Mouse (Mus musculus): ENCODE results near the gene Slc43a1. TPM values are rescaled to one million over a fixed set of nuclear protein-coding genes. Genes with fewer than 3 reads are reported as not detected.
A peak's percentile ranks its signal among the peaks of the same experiment; 100 is the strongest.

The Slc43a1 gene
- polyA plus RNA-seq, 2 experiments, result 18.5 to 25.8 TPM

- DNase-seq (ENCODE audit: low spot score), result no peak
- no peak for TF ChIP-seq POLR2A (IDR thresholded peaks at IDR 0.05; ENCODE audit: borderline replicate concordance, extremely low read depth, insufficient read depth, insufficient read length)
- Histone ChIP-seq H3K4me2 (replicated peaks; ENCODE audit: low read depth, low read length, severe bottlenecking) (no peak overlapping the region), H3K9ac (ENCODE audit: low read depth, low read length, severe bottlenecking) (no peak overlapping the region), H3K4me3 (replicated peaks; ENCODE audit: low read length) (no peak overlapping the region), H3K4me1 (ENCODE audit: control insufficient read depth, insufficient read depth, low read length) (peaks cover 14% of the 10 kb centered on the region; the same call in 1 of the 2 replicates), H3K9me3 (ENCODE audit: control insufficient read depth, low read length) (no peaks in the 10 kb centered on the region), H3K27me3 (ENCODE audit: control insufficient read depth, insufficient read depth, low read length) (peaks cover 54% of the 10 kb centered on the region), H3K36me3 (ENCODE audit: control insufficient read depth, insufficient read depth, low read length) (no peaks in the 10 kb centered on the region), H3K27ac (replicated peaks; ENCODE audit: low read depth, low read length) (no peak overlapping the region)
- ATAC-seq (ENCODE audit: low FRiP score, low read depth), result no peak
- 44% methylated on average over 6 of the region's 6 CpGs for WGBS
Measured at GRCm38 (mm10) chr2:84875842-84876241, 37.2 kb downstream of the Slc43a1 start.

- no peak for ATAC-seq (ENCODE audit: low FRiP score, low read depth)
- 82% methylated on average over 7 of the region's 8 CpGs for WGBS
- H3K27me3 ChIP-seq (ENCODE audit: control insufficient read depth, insufficient read depth, low read length), result peaks cover 54% of the 10 kb centered on the region
- no peaks in the 10 kb centered on the region for H3K4me1 ChIP-seq (ENCODE audit: control insufficient read depth, insufficient read depth, low read length)
- H3K4me2 ChIP-seq (replicated peaks; ENCODE audit: low read depth, low read length, severe bottlenecking), result no peak overlapping the region
- H3K4me3 ChIP-seq (replicated peaks; ENCODE audit: low read length), result no peak overlapping the region
- no peaks in the 10 kb centered on the region for H3K9me3 ChIP-seq (ENCODE audit: control insufficient read depth, low read length)
- no peaks in the 10 kb centered on the region for H3K36me3 ChIP-seq (ENCODE audit: control insufficient read depth, insufficient read depth, low read length)
- TF ChIP-seq POLR2A (IDR thresholded peaks at IDR 0.05; ENCODE audit: borderline replicate concordance, extremely low read depth, insufficient read depth, insufficient read length), result no peak
- H3K27ac ChIP-seq (replicated peaks; ENCODE audit: low read depth, low read length), result no peak overlapping the region
- no peak for DNase-seq (ENCODE audit: low spot score)
- H3K9ac ChIP-seq (ENCODE audit: low read depth, low read length, severe bottlenecking), result no peak overlapping the region
Measured at GRCm38 (mm10) chr2:84880590-84880989, 41.9 kb downstream of the Slc43a1 start.

DNA sequence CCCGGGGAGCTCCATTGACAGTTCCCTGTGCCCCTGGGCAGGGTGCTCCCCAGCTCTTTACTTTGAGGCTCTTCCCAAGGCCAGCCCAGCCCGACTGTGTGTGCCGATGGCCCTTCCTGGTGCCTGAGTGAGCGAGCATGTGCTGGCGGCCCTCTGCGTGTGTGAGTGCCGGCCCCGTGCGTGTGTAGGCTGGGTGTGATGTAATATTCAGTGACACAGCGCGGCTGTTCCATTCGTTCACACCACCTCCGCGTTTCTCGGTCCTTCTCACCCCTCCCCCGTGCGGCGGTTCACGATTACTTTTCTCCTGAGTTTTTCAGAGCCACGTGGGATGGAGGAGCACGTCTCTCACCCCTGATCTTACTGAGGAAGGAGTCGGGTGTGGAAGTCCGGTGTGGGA lies 44.0 kb downstream of the Slc43a1 start:
- H3K4me1 ChIP-seq (ENCODE audit: control insufficient read depth, insufficient read depth, low read length), result no peaks in the 10 kb centered on the region; the same call in 1 of the 2 replicates
- 7% methylated on average over 23 of the region's 23 CpGs for WGBS
- peaks cover 75% of the 10 kb centered on the region for H3K27me3 ChIP-seq (ENCODE audit: control insufficient read depth, insufficient read depth, low read length)
- ATAC-seq (ENCODE audit: low FRiP score, low read depth), result no peak
- H3K36me3 ChIP-seq (ENCODE audit: control insufficient read depth, insufficient read depth, low read length), result no peaks in the 10 kb centered on the region
- DNase-seq (ENCODE audit: low spot score), result no peak
- H3K9ac ChIP-seq (ENCODE audit: low read depth, low read length, severe bottlenecking), result no peak overlapping the region
- H3K9me3 ChIP-seq (ENCODE audit: control insufficient read depth, low read length), result no peaks in the 10 kb centered on the region
- H3K27ac ChIP-seq (replicated peaks; ENCODE audit: low read depth, low read length), result no peak overlapping the region
- H3K4me2 ChIP-seq (replicated peaks; ENCODE audit: low read depth, low read length, severe bottlenecking), result peak overlapping the region; percentile 25; the same call in 1 of the 2 replicates
- no peak for TF ChIP-seq POLR2A (IDR thresholded peaks at IDR 0.05; ENCODE audit: borderline replicate concordance, extremely low read depth, insufficient read depth, insufficient read length)
- H3K4me3 ChIP-seq (replicated peaks; ENCODE audit: low read length), result peak overlapping the region; percentile 13; the same call in 1 of the 2 replicates

GRCm38 (mm10) chr2:84883084-84883483 lies 44.4 kb downstream of the Slc43a1 start:
- H3K27me3 ChIP-seq (ENCODE audit: control insufficient read depth, insufficient read depth, low read length), result peaks cover 79% of the 10 kb centered on the region
- H3K27ac ChIP-seq (replicated peaks; ENCODE audit: low read depth, low read length), result no peak overlapping the region
- H3K4me3 ChIP-seq (replicated peaks; ENCODE audit: low read length), result peak overlapping the region; percentile 13; the same call in 1 of the 2 replicates
- ATAC-seq (ENCODE audit: low FRiP score, low read depth), result no peak
- TF ChIP-seq POLR2A (IDR thresholded peaks at IDR 0.05; ENCODE audit: borderline replicate concordance, extremely low read depth, insufficient read depth, insufficient read length), result no peak
- no peaks in the 10 kb centered on the region for H3K36me3 ChIP-seq (ENCODE audit: control insufficient read depth, insufficient read depth, low read length)
- no peak for DNase-seq (ENCODE audit: low spot score)
- H3K4me2 ChIP-seq (replicated peaks; ENCODE audit: low read depth, low read length, severe bottlenecking), result peak overlapping the region; percentile 25
- WGBS, result 8% methylated on average over 6 of the region's 6 CpGs
- no peak overlapping the region for H3K9ac ChIP-seq (ENCODE audit: low read depth, low read length, severe bottlenecking)
- no peaks in the 10 kb centered on the region; the same call in 1 of the 2 replicates for H3K4me1 ChIP-seq (ENCODE audit: control insufficient read depth, insufficient read depth, low read length)
- H3K9me3 ChIP-seq (ENCODE audit: control insufficient read depth, low read length), result no peaks in the 10 kb centered on the region

DNA sequence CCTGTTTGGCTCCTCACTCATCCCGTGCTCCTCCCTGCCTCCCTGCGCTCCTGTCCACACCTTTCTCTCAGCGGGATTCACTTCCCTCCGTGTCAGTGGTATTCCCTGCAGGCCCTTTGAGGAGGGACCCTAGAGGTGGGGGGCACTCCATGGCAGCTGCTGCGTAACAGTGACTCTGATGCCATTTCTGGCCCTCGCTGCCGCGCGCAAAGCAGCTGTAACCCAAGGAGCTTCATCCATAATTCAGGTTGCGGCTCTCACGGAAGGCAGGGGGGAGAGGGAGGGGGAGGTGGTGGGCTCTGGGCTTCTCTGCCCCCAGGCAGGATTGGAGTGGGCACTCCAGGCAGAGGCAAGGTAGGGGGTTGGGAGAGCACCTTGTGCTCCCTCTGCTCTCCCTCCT lies 44.9 kb downstream of the Slc43a1 start:
- no peak for ATAC-seq (ENCODE audit: low FRiP score, low read depth)
- H3K4me1 ChIP-seq (ENCODE audit: control insufficient read depth, insufficient read depth, low read length), result no peaks in the 10 kb centered on the region; the same call in 1 of the 2 replicates
- peaks cover 83% of the 10 kb centered on the region for H3K27me3 ChIP-seq (ENCODE audit: control insufficient read depth, insufficient read depth, low read length)
- no peaks in the 10 kb centered on the region for H3K36me3 ChIP-seq (ENCODE audit: control insufficient read depth, insufficient read depth, low read length)
- H3K9ac ChIP-seq (ENCODE audit: low read depth, low read length, severe bottlenecking), result no peak overlapping the region
- H3K4me2 ChIP-seq (replicated peaks; ENCODE audit: low read depth, low read length, severe bottlenecking), result peak overlapping the region; percentile 25
- no peak overlapping the region for H3K27ac ChIP-seq (replicated peaks; ENCODE audit: low read depth, low read length)
- WGBS, result 3% methylated on average over 11 of the region's 11 CpGs
- TF ChIP-seq POLR2A (IDR thresholded peaks at IDR 0.05; ENCODE audit: borderline replicate concordance, extremely low read depth, insufficient read depth, insufficient read length), result no peak
- H3K4me3 ChIP-seq (replicated peaks; ENCODE audit: low read length), result no peak overlapping the region
- no peak for DNase-seq (ENCODE audit: low spot score)
- no peaks in the 10 kb centered on the region for H3K9me3 ChIP-seq (ENCODE audit: control insufficient read depth, low read length)

DNA sequence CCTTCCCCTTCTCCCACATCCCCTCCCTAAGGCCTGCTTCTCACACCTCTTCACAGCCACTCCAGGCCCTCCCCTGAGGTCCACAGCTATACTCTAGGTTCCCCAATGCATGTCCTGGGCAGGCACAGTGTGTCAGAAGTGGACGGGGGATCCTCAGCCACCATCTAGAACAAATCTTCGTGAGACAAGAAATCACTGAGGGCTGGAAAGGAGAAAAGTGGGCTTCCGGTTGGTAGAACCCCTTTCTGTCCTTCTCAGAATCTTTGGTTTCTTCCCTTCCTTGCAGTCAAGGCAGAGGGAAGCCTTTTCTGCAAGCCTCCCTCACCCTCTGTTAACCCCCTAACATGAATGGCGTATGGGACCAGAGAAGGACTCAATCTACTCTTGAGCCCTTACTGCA lies 45.3 kb downstream of the Slc43a1 start:
- H3K9me3 ChIP-seq (ENCODE audit: control insufficient read depth, low read length), result no peaks in the 10 kb centered on the region
- peaks cover 87% of the 10 kb centered on the region for H3K27me3 ChIP-seq (ENCODE audit: control insufficient read depth, insufficient read depth, low read length)
- ATAC-seq (ENCODE audit: low FRiP score, low read depth), result no peak
- WGBS, result 58% methylated on average over 4 of the region's 4 CpGs
- no peaks in the 10 kb centered on the region for H3K36me3 ChIP-seq (ENCODE audit: control insufficient read depth, insufficient read depth, low read length)
- H3K4me3 ChIP-seq (replicated peaks; ENCODE audit: low read length), result no peak overlapping the region
- no peak overlapping the region for H3K4me2 ChIP-seq (replicated peaks; ENCODE audit: low read depth, low read length, severe bottlenecking)
- no peak overlapping the region for H3K27ac ChIP-seq (replicated peaks; ENCODE audit: low read depth, low read length)
- H3K4me1 ChIP-seq (ENCODE audit: control insufficient read depth, insufficient read depth, low read length), result peaks cover 3% of the 10 kb centered on the region
- no peak overlapping the region for H3K9ac ChIP-seq (ENCODE audit: low read depth, low read length, severe bottlenecking)
- TF ChIP-seq POLR2A (IDR thresholded peaks at IDR 0.05; ENCODE audit: borderline replicate concordance, extremely low read depth, insufficient read depth, insufficient read length), result no peak
- DNase-seq (ENCODE audit: low spot score), result no peak

Measured in limb, embryonic 14.5 days (tissue).